Mouse (Mus musculus): ENCODE measurements at regions not wholly inside any gene's neighbourhood (a gene's known extent, or its start where the extent isn't known, plus 50 kb on each side); places are given as distances from the start of the nearest gene placed in this dataset.

- no peak for DNase-seq (ENCODE audit: extremely low read depth, low read depth)
These were observed 130.3 kb upstream of the Zdhhc25 start for GRCm38 (mm10) chr15:88469508-88470455.

GRCm38 (mm10) chr15:88472351-88473100 is 127.6 kb upstream of the Zdhhc25 start:
- DNase-seq (ENCODE audit: extremely low read depth, low read depth): no peak

- no peak for DNase-seq (ENCODE audit: extremely low read depth, low read depth)
These were observed 126.9 kb upstream of the Zdhhc25 start for GRCm38 (mm10) chr15:88473221-88473620.

- no peak for DNase-seq (ENCODE audit: extremely low read depth, low read depth)
These were observed 116.6 kb upstream of the Zdhhc25 start for GRCm38 (mm10) chr15:88483471-88483870.

GRCm38 (mm10) chr15:88489715-88490114 is 110.4 kb upstream of the Zdhhc25 start:
- DNase-seq (ENCODE audit: extremely low read depth, low read depth): no peak

GRCm38 (mm10) chr15:88490316-88491090 is 109.6 kb upstream of the Zdhhc25 start:
- peak; percentile 6 for DNase-seq (ENCODE audit: extremely low read depth, low read depth)

GRCm38 (mm10) chr15:88491091-88491366 is 109.1 kb upstream of the Zdhhc25 start:
- no peak for DNase-seq (ENCODE audit: extremely low read depth, low read depth)

GRCm38 (mm10) chr15:88497957-88498356 is 102.1 kb upstream of the Zdhhc25 start:
- DNase-seq (ENCODE audit: extremely low read depth, low read depth): no peak

- DNase-seq (ENCODE audit: extremely low read depth, low read depth): no peak
These were observed 97.8 kb upstream of the Zdhhc25 start for GRCm38 (mm10) chr15:88502311-88502710.

GRCm38 (mm10) chr15:88503896-88504295 is 96.2 kb upstream of the Zdhhc25 start:
- no peak for DNase-seq (ENCODE audit: extremely low read depth, low read depth)

- no peak for DNase-seq (ENCODE audit: extremely low read depth, low read depth)
These were observed 94.5 kb upstream of the Zdhhc25 start for GRCm38 (mm10) chr15:88505491-88506119.

GRCm38 (mm10) chr15:88507886-88508285 is 92.2 kb upstream of the Zdhhc25 start:
- DNase-seq (ENCODE audit: extremely low read depth, low read depth): no peak

GRCm38 (mm10) chr15:88508971-88509370 is 91.1 kb upstream of the Zdhhc25 start:
- DNase-seq (ENCODE audit: extremely low read depth, low read depth): no peak

GRCm38 (mm10) chr15:88509626-88510025 is 90.5 kb upstream of the Zdhhc25 start:
- DNase-seq (ENCODE audit: extremely low read depth, low read depth): no peak

- DNase-seq (ENCODE audit: extremely low read depth, low read depth): no peak
These were observed 86.0 kb upstream of the Zdhhc25 start for GRCm38 (mm10) chr15:88514091-88514490.

GRCm38 (mm10) chr15:88531218-88531617 is 68.9 kb upstream of the Zdhhc25 start:
- no peak for DNase-seq (ENCODE audit: extremely low read depth, low read depth)

- DNase-seq (ENCODE audit: extremely low read depth, low read depth): no peak
These were observed 68.1 kb upstream of the Zdhhc25 start for GRCm38 (mm10) chr15:88532008-88532407.

- no peak for DNase-seq (ENCODE audit: extremely low read depth, low read depth)
These were observed 66.7 kb upstream of the Zdhhc25 start for GRCm38 (mm10) chr15:88533354-88533753.

- DNase-seq (ENCODE audit: extremely low read depth, low read depth): no peak
These were observed 64.6 kb upstream of the Zdhhc25 start for GRCm38 (mm10) chr15:88535516-88535915.

- DNase-seq (ENCODE audit: extremely low read depth, low read depth): no peak
These were observed 62.9 kb upstream of the Zdhhc25 start for GRCm38 (mm10) chr15:88537190-88537589.

GRCm38 (mm10) chr15:88542567-88542966 is 57.5 kb upstream of the Zdhhc25 start:
- no peak for DNase-seq (ENCODE audit: extremely low read depth, low read depth)

All from MEL-GATA-1-ER (cell line).